Mouse (Mus musculus): ENCODE data around the gene Celf1.
"Not testable (repeated sequence)": the region's sequence is repeated elsewhere in the genome, so short reads cannot be mapped to it uniquely, and the experiment has no call there.

Gene Celf1

DNA sequence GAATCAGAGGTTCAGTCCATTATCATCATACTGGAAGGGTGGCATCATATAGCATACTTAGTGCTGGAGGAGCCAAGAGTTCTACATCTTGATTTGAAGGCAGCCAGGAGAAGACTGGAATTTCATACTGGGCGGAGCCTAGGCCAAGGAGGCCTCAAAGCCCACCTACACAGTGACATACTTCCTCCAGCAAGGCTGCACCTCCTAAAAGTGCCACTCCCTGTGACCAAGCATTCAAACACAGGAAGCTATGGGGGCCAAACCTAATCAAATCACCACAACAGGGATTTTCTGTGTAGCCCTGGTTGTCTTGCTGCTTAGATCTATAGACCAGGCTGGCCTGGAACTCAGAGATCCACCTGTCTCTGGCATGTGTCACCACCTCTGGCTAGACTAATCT is 83.8 kb downstream of the Celf1 start:
- no peak for DNase-seq

DNA sequence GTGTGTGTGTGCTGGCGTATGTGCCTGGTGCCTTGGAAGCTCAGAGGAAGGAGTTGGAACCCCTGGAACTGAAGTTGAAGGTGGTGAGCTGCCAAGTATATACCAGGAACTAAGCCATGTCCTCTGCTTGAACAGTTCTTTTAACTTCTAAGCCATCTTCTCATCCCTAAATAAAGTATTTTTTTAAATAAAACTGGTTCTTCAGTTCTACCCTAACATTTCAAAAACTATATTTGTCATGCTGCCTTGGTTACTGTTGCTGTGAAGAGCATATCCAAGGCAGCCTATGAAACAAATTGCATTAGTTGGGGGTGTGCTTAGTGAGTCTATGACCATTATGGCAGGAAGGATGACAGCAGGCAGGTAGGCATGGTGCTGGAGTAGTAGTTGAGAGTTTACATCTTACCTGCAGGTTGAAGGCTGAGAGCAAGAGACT is 84.9 kb downstream of the Celf1 start:
- DNase-seq, result no peak

DNA sequence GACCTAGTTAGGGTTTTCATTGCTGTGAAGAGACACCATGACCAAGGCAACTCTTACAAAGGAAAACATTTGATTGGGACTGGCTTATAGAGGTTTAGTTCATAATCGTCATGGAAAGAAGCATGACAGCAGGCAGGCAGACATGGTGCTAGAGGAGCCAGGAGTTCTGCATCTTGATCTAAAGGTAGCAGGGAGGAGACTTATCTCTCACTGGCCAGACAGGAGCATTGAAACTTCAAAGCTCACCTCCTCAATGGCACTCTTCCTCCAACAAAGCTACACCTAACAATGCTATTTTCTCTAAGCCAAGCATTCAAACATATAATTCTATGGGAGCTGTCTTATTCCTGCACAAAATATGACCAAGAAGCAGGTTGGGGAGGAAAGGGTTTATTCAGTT is 86.3 kb downstream of the Celf1 start:
- no peak for DNase-seq

DNA sequence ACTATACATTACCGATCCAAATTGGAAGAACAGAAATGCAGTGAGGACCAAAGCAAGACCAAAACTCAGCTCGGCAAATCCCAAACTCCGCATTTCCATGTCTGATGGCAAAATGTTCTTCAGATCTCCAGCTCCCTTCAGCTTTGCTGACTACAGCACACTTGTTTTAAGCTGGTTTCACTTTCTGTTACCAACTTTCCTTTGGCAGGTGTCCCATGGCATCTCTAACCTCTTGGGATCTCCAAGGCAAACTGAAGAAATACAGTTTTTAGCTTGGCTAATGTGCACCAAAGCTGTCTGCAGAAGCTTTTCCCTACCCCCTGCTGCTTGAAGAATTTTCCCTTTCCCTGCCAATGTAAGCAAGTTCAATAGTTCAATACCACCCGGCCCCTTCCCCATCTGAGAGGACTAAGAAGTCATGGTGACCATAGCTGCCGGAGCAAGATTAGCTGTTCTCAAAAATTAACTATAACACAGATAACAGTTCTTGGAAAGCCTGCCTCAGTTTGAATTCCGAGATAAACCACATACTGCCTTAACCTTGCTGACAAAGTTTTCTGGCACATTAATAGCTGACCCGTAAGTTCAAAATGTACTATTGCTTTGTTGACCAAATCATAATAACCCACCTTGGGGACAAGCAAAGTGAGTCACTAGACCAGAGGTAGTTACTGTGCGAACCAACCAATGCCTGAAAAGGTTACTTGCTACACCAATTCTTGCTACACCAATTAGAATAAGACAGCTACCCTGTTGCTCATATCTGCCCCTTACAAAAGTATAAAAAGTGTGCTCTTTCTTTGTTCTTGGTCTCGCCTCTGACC is 87.4 kb downstream of the Celf1 start:
- DNase-seq, result peak; percentile 43 to 48

DNA sequence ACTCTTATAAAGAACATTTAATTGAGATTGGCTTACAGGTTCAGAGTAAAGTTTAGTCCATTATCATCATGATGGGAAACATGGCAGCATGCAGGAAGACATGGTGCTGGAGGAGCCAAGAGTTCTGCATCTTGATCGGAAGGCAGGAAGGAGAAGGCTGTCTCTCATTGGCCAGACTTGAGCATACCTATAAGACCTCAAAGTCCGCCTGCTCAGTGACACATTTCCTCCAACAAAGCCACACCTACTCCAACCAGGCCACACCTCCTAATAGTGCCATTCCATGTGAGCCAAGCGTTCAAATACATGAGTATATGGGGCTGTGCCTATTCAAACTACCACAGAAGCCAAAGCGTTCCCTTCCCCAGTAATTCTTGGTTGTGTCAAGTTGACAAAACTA is 91.0 kb downstream of the Celf1 start:
- DNase-seq, result no peak

DNA sequence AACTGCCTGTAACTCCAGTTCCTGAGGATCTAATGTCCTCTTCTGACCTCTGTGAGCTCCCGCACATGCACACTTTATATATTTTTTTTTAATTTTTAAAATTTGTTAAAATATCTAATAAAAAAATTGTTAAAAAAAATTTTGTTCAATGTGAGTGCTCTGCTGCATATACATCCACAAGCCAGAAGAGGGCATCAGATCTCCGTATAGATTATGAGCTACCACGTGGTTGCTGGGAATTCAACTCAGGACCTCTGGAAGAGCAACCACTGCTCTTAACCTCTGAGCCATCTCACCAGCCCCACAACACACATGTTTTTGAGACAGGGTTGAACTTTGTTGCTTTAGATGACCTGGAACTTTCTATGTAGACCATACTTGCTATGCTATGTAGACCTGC is 92.8 kb downstream of the Celf1 start:
- no peak for DNase-seq

DNA sequence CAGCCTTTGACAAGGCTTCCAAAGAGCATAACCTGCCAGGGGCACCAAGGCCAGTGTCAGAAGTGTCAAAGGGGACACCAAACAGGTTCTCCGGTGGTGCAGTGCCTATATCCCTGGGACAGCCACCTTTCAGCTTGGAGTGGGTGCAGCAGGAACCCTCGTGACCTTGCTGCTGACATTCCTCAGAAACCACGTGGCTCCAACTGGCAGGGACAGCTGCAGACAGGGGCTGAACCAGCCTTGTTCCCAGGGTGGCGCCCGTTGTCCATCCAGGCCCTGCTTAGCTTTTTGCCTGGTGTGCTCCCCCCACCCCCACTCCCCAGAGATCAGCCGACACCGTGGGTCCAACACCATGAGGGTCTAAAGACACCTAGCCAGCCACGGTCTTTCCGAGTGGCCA is 95.2 kb downstream of the Celf1 start, which contains the start of gene Rapsn:
Rapsn (plus strand) TSS at position 236 of the 400 bp plus-strand sequence.
- DNase-seq, result peak; percentile 68

DNA sequence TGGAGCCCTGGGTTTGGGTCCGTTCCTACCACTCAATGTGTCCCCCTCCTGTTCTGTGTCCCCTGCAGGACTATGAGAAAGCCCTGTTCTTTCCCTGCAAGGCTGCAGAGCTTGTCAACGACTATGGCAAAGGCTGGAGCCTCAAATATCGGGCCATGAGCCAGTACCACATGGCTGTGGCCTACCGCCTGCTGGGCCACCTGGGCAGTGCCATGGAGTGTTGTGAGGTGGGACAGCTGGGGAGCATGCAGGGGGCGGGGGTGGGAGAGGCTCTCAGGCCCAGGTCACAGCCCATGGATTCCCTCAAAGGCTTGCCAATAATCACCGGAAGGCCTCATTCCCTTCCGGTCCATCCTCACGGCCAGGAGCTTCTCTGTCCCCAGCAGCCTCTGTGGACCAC is 101.6 kb downstream of the Celf1 start:
- DNase-seq, result no peak

DNA sequence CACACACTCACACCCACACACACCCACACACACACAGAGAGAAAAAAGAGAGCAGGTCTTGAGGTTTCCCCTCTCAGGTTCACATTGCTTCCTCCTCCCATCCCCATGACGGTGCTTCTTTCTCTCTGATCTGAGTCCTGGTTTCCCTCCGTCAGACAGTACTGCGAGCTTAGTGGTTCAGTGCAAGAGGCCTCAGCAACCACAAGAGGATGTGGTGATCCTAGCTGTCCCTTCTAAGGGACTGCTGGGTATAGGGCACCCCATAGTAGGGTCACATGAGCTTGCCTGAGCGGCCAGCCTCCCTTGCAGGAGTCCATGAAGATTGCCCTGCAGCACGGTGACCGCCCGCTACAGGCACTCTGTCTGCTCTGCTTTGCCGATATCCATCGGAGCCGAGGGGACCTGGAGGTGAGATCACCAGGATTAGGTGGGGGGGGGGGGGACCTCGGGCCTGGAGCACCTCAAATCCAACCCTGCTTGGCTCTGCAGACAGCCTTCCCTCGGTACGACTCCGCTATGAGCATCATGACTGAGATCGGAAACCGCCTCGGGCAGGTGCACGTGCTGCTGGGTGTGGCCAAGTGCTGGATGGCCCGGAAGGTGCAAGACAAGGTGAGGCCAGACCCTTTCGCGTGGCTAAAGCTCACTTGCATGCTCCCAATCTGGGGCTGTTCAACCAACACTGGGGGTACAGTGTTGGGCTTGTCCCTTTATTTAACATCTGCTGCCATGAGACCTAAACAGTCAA is 102.6 kb downstream of the Celf1 start:
- DNase-seq, result no peak

DNA sequence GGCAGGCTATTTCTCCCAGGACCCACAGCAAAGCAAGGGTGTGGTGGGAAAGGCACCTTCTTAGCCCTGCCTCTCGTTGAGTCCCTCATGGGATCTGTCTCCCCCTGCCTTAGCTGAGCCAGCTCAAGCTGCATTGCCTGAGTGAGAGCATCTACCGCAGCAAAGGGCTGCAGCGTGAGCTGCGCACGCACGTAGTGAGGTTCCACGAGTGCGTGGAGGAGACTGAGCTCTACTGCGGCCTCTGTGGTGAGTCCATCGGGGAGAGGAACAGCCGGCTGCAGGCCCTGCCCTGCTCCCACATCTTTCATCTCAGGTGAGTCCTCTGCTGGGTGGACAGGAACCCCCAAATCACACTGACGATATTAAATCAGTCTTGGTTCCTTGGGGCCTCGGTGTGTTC is 104.5 kb downstream of the Celf1 start:
- DNase-seq, result no peak

DNA sequence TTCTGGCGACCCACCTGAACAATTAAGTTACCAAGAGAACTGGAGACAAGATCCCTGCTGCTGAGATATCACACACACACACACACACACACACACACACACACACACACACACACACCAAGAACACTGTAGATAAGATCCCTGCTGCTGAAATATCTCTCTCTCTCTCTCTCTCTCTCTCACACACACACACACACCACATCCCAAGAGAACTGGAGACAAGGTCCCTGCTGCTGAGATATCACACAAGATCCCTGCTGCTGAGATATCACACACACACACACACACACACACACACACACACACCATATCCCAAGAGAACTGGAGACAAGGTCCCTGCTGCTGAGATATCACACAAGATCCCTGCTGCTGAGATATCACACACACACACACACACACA is 105.6 kb downstream of the Celf1 start:
- DNase-seq, result not testable (repeated sequence)

DNA sequence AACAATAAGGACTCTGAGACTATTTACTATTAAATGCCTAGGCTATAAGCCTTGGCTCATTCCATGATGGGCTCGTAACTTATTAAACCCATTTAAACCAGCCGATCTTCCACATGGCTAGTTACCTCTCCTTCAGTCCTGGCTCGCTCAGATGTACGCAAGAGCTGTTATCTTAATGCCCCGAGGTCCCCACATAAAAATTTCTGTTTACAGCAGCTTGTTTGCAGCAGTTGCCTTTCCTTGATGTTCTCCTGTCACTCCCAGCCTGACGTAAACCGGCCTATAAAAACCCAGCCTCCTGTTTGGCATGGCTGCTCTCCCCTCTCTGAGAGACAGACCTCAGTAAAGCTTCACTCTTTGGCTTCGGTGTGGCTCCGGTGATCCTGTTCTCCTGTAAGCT is 107.2 kb downstream of the Celf1 start:
- DNase-seq, result peak; percentile 25 to 62

DNA sequence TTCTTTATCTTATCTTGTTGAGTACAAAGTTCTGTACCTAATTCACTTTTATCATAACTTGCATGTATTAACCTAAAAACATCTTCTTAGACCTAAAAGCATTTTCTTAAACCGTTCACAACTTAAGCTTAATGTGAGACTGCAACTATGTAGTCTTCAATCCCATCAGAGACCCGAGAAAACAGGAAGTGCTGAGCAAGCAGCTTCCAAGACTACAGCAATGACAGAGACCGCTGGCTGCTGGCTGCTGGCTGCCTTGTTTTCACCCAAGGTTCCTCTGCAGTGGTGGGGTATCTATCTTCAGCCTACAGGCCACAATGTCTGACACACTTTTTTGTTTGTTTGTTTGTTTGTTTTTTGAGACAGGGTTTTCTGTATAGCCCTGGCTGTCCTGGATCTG is 111.7 kb downstream of the Celf1 start:
- DNase-seq, result no peak

DNA sequence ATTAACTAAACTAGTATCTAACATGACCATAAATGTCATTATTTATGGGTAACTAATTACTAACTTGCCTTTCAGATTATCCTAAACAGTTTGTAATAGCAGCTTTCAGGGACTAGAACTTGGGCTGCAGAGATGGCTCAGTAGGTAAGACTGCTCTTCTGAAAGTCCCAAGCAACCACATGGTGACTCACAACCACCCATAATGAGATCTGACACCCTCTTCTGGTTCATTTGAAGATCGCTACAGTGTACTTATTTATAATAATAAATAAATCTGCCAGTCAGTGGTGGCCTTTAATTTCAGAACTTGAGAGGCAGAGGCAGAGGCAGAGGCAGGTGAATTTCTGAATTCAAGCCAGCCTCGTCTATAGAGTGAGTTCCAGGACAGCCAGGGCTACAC is 112.6 kb downstream of the Celf1 start:
- no peak for DNase-seq

DNA sequence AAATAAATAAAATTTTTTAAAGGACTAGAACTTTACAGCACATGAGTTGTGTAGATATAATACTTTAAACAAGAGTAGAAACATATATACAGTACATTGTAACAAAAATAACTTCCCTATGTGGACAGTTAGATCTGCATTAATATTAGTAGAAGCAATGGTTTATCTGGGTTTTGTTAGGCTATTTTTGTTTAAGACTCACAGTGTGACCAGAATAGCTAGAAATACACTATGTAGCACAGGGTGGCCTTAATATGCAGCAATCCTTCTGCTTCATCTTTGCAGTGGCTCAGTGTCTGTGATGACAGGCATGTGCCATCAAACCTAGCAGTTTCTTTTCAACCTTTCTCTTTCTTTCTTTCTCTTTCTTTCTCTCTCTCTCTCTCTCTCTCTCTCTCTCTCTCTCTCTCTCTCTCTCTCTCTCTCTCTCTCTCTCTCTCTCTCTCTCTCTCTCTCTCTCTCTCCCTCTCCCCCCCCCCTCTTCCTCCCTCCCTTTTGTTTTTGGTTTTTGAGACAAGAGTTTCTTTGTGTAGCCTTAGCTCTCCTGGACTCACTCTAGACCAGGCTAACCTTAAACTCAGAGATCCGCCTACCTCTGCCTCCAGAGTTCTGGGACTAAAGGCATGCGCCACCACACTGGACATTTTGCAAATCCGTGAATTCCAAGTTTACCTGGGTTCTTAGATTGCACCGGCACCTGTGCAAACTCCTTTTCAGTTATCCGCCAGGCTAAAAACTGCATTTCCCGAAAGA is 113.2 kb downstream of the Celf1 start:
- DNase-seq, result no peak

DNA sequence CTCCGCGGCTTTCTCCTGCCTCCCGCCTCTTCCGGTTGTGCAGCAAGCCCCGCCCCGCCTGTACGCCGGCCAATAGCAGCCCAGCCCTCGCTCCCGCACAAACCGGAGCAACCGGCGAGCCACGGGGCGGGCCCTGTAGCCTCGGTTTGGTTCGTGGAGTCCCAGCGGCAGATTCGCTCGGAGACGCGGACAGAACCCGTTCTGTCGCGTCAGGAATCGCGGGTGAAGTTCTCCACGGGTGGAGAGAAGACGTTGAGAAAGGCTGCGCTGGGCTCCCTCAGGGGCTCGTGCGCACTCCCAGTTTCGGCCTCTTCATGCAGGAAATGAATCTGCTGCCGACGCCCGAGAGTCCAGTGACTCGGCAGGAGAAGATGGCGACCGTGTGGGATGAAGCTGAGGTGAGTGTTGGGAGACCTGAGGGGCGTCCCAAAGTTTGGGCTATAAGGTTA is 113.8 kb downstream of the Celf1 start, which contains the start of gene Psmc3:
Psmc3 (plus strand) TSS at position 76 of the 449 bp plus-strand sequence.
- DNase-seq, result peak; percentile 97 to 99

DNA sequence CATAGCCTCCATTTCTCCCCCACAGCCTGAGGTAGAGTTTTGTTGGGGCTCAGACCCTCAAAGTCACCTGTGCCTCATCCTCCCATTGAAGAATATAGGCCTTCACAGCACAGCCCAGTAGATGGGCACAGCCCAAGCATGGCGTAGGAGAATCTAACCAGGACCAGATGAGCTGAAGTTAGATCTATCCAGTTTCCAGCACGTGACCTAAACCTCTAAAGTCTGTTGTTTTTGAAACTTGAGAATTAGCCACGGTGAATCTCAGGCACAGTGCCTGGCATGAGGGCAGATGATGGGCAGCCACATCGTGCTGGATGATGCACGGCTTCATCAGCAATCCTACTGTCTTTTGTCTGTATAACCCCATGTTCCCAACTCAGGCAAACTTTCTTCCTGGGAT is 118.3 kb downstream of the Celf1 start:
- no peak for DNase-seq

DNA sequence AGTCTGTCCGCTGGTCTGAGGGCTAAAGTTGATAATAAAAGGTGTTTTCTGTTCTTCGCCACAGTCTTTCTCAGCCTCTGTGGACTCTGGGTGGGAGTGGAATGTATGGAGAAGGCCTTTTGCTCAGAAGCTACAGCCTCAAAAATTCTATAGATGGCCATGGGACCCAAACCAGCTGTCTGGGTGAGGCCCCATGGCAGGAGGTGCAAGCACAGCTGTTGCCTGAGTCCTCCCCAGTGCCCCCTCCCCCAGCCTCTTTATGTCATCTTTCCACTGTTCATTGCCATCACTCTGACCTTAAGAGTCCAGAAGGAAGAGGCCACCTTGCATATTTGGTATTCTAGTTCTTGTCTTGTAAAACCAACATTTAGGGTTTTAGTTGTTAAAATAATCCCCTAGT is 119.2 kb downstream of the Celf1 start:
- DNase-seq, result no peak

DNA sequence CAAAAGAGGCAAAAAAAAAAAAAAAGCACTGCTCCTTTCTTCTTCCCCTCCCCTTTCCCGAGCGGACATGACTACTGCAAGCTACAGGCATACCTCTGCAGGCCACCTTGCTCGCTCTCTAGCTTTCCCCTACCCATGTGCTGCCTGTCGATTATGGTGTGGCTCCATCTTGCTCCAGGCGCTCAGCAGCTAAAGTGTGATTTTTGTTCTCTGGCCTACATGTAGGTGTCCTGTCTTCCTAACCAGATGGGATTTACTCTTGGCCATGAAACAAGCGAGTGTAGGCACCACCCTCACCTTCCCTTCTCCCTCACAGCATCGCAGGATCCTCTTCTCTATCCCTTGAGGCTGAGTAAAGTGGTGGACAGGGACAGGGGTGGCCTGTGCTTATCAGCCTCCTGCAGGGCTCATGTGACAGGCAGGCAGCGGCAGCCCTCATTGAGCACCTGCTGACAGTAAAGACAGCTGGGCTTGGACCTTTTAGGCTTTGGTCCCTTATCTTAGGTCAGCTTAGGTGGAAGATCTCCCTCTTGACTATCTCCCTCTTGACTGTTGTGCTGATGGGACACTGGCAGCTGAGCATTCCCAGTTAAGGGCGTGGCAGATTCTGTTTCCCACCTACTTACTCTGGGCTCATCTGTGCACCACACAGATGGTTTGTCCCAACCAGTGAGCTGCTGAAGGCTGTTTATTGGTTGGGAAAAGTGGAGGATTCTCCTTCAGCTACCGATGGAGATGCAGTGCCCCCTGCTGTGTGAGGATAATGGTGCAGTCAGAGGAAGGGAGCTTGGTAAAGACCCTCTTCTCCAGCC is 120.6 kb downstream of the Celf1 start:
- peak in 1 of 2 experiments; percentile 70 for DNase-seq

DNA sequence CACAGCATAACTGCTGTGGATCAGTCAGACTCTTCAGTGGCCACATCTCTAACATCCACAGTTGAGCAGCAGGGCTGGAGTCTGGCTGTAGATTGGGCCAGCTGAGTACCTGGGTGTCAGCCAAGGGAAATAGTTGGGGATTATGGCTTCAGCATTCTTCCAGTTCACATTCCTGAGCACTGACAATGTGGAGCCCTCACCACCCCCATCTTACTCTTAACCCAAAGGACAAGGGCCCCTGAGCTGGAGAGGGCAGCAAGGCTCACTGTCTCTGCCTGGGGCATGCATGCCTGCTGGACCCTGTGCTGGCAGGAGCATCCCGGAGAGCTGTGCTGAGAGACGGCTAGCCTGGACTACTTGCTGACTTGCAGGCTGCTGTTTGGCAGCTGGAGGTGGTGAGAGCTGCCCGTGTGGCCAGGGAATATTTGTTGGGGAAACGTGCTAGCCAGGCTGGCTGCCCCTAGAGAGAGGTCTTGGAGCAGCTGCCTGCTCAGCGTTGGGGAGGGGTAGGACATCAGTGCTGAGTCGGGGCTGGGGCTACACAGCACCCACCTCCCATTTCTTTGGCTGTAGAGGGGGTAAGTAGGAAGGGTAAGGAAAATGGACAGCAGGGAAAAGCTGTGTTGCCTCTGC is 121.8 kb downstream of the Celf1 start:
- DNase-seq, result peak; percentile 62 to 70

DNA sequence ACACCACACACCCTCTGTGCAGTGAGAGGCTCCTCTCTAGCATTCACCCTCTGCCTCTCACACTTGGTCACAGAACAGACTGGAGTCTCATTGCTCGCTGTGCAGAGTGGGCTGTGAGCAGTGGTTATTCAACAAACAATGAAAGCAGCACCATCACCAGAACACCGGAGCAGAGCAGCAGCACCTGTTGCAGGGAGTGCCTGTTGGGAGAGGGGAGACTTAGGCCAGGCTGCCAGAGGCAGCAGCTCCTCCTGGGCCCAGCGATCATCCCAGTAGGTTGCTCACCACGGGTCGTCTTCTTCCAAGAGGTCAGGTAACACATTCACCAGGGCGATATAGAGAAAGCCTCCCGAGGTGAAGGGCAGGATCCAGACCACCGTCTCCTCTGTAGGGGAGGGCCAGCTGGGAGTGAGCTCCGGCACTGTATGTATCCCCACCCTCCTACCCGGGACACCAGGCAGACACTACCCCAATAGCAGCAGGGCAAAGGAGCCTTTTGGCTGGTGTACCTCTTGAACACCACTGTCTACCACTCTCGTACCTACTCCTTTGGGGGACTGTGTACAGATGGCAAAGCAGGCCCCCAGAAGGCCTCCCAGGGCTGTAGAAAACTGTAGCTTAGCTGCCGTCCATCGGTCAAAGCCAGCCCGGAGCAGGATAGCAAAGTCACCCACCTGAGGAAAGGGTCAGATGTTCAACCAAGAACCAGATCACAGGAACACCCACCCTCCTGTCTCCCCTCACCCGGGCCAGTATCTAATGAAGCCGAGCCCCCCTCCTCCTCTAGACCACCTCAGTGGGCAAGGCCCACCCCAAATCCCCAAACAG is 122.8 kb downstream of the Celf1 start:
- DNase-seq, result no peak

All from kidney, postnatal 36 days (tissue).